Mouse (Mus musculus): Measurements from ENCODE around the gene Mstn. TPM values are rescaled to one million over a fixed set of nuclear protein-coding genes. Genes with fewer than 3 reads are reported as not detected.

Gene Mstn
- polyA plus RNA-seq, 1 experiment = not detected

DNA sequence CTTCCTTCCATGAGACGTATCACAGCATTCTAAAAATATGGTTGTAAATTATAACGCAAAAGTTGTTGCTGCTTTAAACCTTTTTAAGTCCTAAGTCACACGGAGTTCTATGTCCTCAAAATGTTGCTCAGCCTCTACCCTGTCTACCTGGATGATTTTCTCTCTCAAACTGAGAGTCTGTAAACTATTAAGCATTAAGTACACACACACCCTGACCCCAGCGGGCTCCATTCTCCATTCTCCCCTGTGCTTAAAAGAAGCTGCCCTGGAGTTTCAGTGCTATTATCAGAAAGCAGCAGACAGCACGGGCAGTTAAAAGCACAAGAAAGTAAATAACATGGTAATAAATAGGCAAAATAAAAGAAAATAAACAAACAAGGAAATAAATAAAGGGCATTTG lies 2.3 kb upstream of the Mstn start:
- no peak for TF ChIP-seq CTCF (IDR thresholded peaks at IDR 0.05; ENCODE audit: borderline replicate concordance, insufficient read depth, low read length)
- TF ChIP-seq POLR2A (IDR thresholded peaks at IDR 0.05; ENCODE audit: low read depth, low read length) = no peak
- Histone ChIP-seq H3K4me1 (ENCODE audit: control insufficient read depth, insufficient read depth, low read length) (no peaks in the 10 kb centered on the region), H3K4me3 (ENCODE audit: insufficient read depth, low read length) (no peak overlapping the region), H3K27ac (ENCODE audit: insufficient read depth, low read length) (no peak overlapping the region)

DNA sequence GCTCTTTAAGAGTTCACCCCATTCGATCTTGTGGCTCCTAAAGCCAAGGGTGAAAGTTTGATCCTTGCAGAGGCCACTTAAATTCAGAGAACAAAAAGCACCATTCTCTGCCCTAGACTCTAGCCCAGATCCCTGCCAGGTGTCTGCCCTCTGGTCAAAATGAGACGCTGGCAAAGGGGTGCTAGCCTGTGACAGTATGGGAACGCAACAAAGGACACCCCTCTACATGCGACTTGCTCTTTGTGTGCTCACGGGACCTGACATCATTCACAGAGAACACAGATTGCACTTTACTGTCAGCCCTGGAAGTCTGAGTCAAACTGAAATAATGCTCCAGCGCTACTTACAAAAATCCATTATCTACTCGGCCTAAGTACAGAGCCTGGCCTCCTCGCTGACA lies 941 bp upstream of the Mstn start:
- Histone ChIP-seq H3K4me3 (ENCODE audit: insufficient read depth, low read length) (no peak overlapping the region), H3K4me1 (ENCODE audit: control insufficient read depth, insufficient read depth, low read length) (no peaks in the 10 kb centered on the region), H3K27ac (ENCODE audit: insufficient read depth, low read length) (no peak overlapping the region)
- TF ChIP-seq CTCF (IDR thresholded peaks at IDR 0.05; ENCODE audit: borderline replicate concordance, insufficient read depth, low read length) (no peak), POLR2A (IDR thresholded peaks at IDR 0.05; ENCODE audit: low read depth, low read length) (no peak)

DNA sequence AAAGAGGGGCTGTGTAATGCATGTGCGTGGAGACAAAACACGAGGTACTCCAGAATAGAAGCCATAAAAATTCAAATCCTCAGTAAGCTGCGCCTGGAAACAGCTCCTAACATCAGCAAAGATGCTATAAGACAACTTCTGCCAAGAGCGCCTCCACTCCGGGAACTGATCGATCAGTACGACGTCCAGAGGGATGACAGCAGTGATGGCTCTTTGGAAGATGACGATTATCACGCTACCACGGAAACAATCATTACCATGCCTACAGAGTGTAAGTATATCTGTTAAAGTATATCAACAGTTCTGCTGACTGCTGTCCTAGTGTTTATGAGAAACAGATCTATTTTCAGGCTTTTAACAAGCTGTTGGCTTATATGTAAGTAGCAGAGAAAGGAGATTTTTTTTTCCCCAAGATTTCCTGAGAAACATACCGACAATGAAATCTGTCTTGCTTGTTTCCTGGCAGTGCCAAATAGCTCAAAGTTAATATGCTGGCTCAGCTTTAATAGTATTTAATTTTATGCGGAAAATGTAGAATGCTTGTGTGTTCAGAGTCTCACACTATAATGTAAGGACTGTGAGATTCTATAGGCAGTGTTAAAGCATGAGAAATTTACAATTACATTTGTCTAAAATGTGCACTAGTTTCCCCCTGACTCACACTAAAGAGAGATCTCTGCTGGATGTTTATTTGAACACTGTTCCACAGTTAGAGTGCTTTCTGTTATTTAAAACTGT lies 600 bp downstream of the Mstn start:
- Histone ChIP-seq H3K27ac (ENCODE audit: insufficient read depth, low read length) (no peak overlapping the region), H3K4me3 (ENCODE audit: insufficient read depth, low read length) (no peak overlapping the region), H3K4me1 (ENCODE audit: control insufficient read depth, insufficient read depth, low read length) (no peaks in the 10 kb centered on the region)
- TF ChIP-seq POLR2A (IDR thresholded peaks at IDR 0.05; ENCODE audit: low read depth, low read length) = no peak
- TF ChIP-seq CTCF (IDR thresholded peaks at IDR 0.05; ENCODE audit: borderline replicate concordance, insufficient read depth, low read length) = no peak

DNA sequence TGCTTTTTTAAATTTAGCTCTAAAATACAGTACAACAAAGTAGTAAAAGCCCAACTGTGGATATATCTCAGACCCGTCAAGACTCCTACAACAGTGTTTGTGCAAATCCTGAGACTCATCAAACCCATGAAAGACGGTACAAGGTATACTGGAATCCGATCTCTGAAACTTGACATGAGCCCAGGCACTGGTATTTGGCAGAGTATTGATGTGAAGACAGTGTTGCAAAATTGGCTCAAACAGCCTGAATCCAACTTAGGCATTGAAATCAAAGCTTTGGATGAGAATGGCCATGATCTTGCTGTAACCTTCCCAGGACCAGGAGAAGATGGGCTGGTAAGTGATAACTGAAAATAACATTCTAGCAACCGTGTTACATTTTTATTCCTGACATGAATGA lies 2.5 kb downstream of the Mstn start:
- H3K4me1 ChIP-seq (ENCODE audit: control insufficient read depth, insufficient read depth, low read length) = no peaks in the 10 kb centered on the region
- H3K4me3 ChIP-seq (ENCODE audit: insufficient read depth, low read length) = no peak overlapping the region
- no peak for TF ChIP-seq CTCF (IDR thresholded peaks at IDR 0.05; ENCODE audit: borderline replicate concordance, insufficient read depth, low read length)
- no peak for TF ChIP-seq POLR2A (IDR thresholded peaks at IDR 0.05; ENCODE audit: low read depth, low read length)
- no peak overlapping the region for H3K27ac ChIP-seq (ENCODE audit: insufficient read depth, low read length)

DNA sequence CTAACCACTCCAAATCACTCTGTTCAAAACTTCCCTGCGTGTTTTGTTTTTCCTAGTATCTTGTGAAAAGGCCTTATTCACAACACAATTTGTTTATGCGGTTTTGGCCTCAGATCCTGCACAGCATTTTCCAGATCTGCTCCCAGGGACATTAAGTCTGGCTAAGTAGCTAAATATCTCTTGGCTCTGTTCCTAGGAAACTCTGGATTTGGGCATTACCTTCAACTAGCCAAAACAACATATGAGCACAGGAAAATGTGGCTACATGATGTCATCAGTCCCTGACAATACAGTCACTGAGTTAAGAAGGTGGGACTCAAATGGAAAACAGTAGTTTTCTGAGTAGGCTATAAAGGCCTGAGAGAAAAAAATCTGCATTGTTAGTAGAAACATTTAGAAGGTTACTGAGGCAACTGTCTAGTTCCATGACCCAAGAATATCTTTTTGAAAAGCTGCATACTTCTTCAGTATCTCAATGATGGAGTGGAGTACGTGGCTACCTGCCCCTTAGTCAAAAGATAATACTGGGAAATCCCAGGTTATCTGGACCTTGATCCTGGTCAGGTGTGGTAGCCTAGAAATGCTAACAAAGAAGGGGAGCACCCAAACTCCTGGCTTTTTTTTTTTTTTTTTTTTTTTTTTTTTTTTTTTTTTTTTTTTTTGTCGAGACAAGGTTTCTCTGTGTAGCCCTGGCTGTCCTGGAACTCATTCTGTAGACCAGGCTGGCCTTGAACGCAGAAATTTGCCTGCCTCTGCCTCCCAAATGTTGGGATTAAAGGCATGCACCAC lies 8.5 kb downstream of the Mstn start:
- no peak for TF ChIP-seq POLR2A (IDR thresholded peaks at IDR 0.05; ENCODE audit: low read depth, low read length)
- TF ChIP-seq CTCF (IDR thresholded peaks at IDR 0.05; ENCODE audit: borderline replicate concordance, insufficient read depth, low read length) = no peak
- no peaks in the 10 kb centered on the region for H3K4me1 ChIP-seq (ENCODE audit: control insufficient read depth, insufficient read depth, low read length)
- H3K4me3 ChIP-seq (ENCODE audit: insufficient read depth, low read length) = no peak overlapping the region
- no peak overlapping the region for H3K27ac ChIP-seq (ENCODE audit: insufficient read depth, low read length)

DNA sequence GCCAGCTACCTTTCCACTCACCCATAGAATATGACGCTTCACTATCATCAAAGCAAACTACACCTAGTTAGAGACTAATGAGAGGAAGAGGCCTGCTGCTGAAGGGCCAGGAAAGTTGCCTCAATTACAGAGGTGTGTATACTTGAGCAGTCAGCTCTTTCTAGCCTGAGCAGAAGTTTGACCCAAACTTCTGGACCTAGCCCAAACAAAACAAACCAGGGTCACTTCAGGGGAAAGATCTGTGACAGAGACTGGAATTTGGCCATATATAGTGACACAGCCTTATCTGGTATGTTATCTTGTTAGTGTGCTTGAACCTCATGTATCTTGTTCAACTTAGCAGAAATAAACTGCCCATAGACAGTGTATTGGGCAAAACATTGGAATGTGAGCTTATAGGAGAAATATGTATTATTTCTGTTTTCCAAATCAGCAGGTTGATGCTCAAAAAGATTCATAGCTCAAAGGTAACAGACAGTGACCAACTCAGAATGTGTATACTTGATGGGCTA lies 9.3 kb downstream of the Mstn start:
- TF ChIP-seq POLR2A (IDR thresholded peaks at IDR 0.05; ENCODE audit: low read depth, low read length) (no peak), CTCF (IDR thresholded peaks at IDR 0.05; ENCODE audit: borderline replicate concordance, insufficient read depth, low read length) (no peak)
- Histone ChIP-seq H3K27ac (ENCODE audit: insufficient read depth, low read length) (no peak overlapping the region), H3K4me3 (ENCODE audit: insufficient read depth, low read length) (no peak overlapping the region), H3K4me1 (ENCODE audit: control insufficient read depth, insufficient read depth, low read length) (no peaks in the 10 kb centered on the region)

DNA sequence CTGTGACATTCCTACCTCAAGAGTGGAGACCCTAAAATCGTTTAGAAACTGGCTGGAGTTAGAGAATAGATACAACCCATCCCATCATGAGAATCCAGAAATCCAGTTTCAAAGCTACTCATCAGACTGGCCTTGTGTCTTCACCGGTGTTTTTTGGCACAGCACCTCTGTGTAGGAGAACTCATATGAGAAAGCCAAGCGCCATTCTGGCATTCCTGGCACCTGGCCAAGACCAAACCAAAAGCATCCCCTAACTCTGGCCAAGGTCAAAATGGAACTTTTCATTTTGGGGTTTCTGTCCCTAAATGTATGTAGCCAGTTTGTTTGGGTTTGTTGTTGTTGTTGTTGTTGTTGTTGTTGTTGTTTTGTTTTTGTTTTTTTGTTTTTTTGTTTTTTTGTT lies 15.2 kb downstream of the Mstn start:
- Histone ChIP-seq H3K4me3 (ENCODE audit: insufficient read depth, low read length) (no peak overlapping the region), H3K27ac (ENCODE audit: insufficient read depth, low read length) (no peak overlapping the region), H3K4me1 (ENCODE audit: control insufficient read depth, insufficient read depth, low read length) (no peaks in the 10 kb centered on the region)
- TF ChIP-seq POLR2A (IDR thresholded peaks at IDR 0.05; ENCODE audit: low read depth, low read length) (no peak), CTCF (IDR thresholded peaks at IDR 0.05; ENCODE audit: borderline replicate concordance, insufficient read depth, low read length) (no peak)

DNA sequence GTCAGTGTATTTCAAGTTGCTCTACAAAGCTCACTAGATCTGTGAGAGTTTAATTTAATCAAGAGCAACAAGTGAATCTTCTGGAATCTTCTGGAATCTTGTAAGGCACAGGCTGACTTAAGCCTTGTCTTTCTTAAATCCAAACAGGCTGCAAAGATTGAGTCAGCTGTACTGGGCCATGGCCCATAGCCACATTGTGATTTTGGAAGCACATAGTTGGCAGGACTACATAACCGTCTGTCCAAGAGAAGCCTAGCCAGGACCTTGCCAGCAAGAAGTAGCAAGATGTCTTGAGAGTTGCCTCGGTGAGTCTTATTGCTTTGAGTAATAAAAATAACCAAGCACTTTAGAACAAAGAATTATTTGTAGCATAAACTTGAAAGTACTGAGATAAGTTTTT lies 18.4 kb downstream of the Mstn start:
- no peak overlapping the region for H3K27ac ChIP-seq (ENCODE audit: insufficient read depth, low read length)
- no peaks in the 10 kb centered on the region for H3K4me1 ChIP-seq (ENCODE audit: control insufficient read depth, insufficient read depth, low read length)
- TF ChIP-seq POLR2A (IDR thresholded peaks at IDR 0.05; ENCODE audit: low read depth, low read length) (no peak), CTCF (IDR thresholded peaks at IDR 0.05; ENCODE audit: borderline replicate concordance, insufficient read depth, low read length) (no peak)
- H3K4me3 ChIP-seq (ENCODE audit: insufficient read depth, low read length) = no peak overlapping the region

DNA sequence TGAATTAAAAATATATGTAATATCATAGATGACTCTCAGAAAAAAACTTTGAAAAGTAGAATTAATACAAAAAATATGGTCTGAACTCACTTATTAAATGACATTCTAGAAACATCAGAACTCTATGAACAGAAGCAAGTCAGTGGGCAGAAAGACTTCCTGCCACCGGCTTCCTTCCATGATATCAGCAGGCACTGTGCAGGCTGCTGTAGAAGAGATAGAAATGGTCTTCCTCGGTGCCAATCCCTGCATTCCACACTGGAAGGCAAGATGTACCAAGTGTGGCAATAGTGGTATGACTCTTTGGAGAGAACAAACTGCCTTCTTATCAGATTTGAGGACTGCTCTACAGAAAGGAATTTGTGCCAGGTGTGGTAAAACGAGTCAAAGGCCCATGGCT lies 19.2 kb downstream of the Mstn start:
- H3K27ac ChIP-seq (ENCODE audit: insufficient read depth, low read length) = no peak overlapping the region
- no peak for TF ChIP-seq POLR2A (IDR thresholded peaks at IDR 0.05; ENCODE audit: low read depth, low read length)
- no peak for TF ChIP-seq CTCF (IDR thresholded peaks at IDR 0.05; ENCODE audit: borderline replicate concordance, insufficient read depth, low read length)
- H3K4me3 ChIP-seq (ENCODE audit: insufficient read depth, low read length) = no peak overlapping the region
- H3K4me1 ChIP-seq (ENCODE audit: control insufficient read depth, insufficient read depth, low read length) = no peaks in the 10 kb centered on the region

DNA sequence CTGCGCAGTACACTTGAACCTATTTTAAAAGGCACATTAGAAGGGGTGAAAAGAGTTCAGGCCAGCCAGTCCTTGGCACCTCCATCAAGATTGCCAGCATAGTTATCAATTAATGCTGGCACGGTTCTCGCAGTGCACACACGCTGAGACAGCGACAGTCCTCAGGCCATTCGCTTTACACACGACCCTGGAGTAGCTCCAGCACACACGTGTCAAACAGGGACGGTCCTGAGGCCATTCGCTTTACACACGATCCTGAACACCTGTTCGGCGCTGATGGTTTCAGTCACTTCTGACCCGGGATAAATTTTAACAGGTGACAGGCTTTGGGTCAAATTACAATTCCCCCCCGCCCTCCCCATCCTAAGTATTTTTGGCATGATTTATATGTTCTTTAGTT lies 23.8 kb downstream of the Mstn start:
- Histone ChIP-seq H3K4me3 (ENCODE audit: insufficient read depth, low read length) (no peak overlapping the region), H3K27ac (ENCODE audit: insufficient read depth, low read length) (no peak overlapping the region), H3K4me1 (ENCODE audit: control insufficient read depth, insufficient read depth, low read length) (no peaks in the 10 kb centered on the region)
- TF ChIP-seq CTCF (IDR thresholded peaks at IDR 0.05; ENCODE audit: borderline replicate concordance, insufficient read depth, low read length) = no peak
- TF ChIP-seq POLR2A (IDR thresholded peaks at IDR 0.05; ENCODE audit: low read depth, low read length) = no peak
